Mouse (Mus musculus) small intestine, adult 2 months (tissue): ENCODE data around the gene Ap1ar.

Experiments
- CTCF ChIP-seq: fragments of 200-500 bp; IDR thresholded peaks from 2 replicates; pipeline ENCODE4 v1.5.1; 2012; ENCODE audit warnings: low read depth, mild to moderate bottlenecking, control low read depth, inconsistent platforms, low read length, moderate library complexity, mixed read lengths; ENCODE audit not compliant: insufficient replicate concordance, insufficient read length; ENCODE audit errors: extremely low read depth
- POLR2A ChIP-seq: fragments of 200-500 bp; IDR thresholded peaks from 2 replicates; pipeline ENCODE4 v1.6.1; 2012; ENCODE audit warnings: low read depth, mild to moderate bottlenecking, control low read depth, inconsistent platforms, low read length, moderate library complexity

DNA sequence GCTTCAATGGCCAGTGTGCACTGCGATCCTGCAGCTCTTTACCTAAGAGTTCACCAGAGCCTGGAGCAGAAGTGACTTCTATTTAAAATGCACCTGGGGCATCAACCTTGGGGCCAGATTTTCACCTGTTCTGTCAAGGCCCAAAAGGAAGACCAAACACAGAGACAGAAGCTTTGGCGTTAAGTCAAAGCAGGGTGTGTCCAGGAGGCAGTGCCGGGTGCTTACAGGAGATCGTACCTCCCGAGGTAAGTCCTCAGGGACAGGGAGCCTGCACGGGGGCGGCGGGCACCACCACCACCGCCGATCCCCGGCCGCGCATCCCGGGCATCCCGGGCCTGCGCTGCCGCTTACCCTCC lies 547 bp downstream of the Ap1ar start:
- TF ChIP-seq POLR2A: no peak
- TF ChIP-seq CTCF: no peak
